Mouse (Mus musculus) heart, postnatal 10 days (tissue): ENCODE measurements around the gene Pced1b. TPM values are rescaled to one million over a fixed set of nuclear protein-coding genes. Genes with fewer than 3 reads are reported as not detected.
"Not testable (repeated sequence)": the region's sequence is repeated elsewhere in the genome, so short reads cannot be mapped to it uniquely, and the experiment has no call there.

Experiments
- DNase-seq, 2 experiments: peaks; one replicate each; pipeline ENCODE4 v3.0.0; 2021
- intact Hi-C: fragments of 180-260 bp; cut with DNase I; formaldehyde crosslinking; loops from one replicate; pipeline ENCODE4 v1.15.1; 2025
- total RNA-seq, 2 experiments: library from RNA; stranded (reverse); gene quantifications; 2 replicates each; pipeline ENCODE4 v1.2.3; 2021

Gene Pced1b
- 1 to 10 TPM; 6.2 to 7.6 TPM for total RNA-seq

DNA sequence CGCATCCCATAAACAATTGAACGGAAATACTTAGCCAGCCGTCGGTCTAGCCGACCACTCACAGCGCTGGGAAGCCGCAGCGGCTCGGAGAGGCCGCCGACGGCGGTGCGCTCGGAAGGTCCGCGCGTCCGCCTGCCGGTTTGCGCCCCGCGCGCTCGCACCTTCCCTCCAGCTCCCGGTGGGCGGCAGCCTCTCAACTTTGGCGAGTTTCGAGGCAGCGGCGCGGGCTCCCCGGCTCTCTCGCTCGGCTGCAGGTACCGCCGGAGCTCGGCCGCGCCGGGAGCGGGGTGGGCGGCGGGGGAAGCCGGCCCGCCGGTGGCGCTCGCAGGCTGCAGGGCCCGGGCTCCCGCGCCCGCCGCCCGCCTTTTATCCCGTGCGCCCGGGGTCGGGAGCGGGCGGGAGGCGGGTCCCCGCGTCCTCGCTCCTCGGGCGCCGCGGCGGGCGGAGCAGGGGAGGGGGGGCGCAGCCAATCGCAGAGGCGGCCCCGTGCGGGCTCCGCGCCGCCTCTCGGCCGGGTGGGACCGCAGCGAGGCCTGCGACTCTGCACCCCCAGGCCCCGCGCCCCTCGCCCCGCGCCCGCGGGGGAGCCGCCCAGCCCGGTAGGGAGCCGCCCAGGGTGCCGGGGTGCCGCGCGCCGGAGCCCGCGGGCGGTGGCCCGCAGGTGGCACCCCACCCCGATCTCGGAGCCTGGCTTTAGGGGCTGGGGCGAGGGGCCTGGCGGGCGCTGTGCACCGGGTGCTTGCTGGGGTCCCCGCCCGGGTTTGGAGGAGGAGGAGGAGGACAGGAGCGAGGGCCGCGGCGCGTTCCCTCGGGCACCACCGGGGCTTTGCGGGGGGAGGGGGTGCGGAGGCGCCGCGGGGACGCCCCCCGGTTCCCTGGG, at the start of gene Pced1b, which contains the start of gene Amigo2:
Gene Pced1b, plus strand, starts transcription at position 197 of the 880 bp plus-strand sequence.
Gene Amigo2, minus strand, starts transcription at position 377 of the 880 bp plus-strand sequence.
- intact Hi-C loops, result no loop called here
- peak; percentile 65 to 68 for DNase-seq

DNA sequence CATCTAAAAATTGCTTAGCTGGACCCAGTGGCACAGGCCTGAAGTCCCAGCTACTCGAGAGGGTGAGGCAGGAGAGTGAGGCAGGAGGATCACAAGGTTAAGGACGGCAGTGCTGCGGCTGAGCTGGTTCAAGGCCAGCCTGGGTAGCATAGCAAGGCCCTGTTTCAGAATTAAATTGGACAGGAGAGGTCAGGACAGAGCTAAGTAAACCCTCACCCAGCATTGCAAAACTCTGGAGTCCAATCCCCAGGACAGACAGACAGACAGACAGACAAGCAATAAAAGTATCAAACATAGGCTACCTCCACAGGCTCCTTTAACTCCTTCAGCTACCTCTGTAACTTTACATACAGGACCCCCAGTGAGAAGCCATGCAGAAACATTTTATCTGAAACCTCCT, 42.0 kb upstream of the Pced1b start:
- intact Hi-C loops, result no loop called here
- DNase-seq, result no peak

GRCm38 (mm10) chr15:97205776-97206175, 41.1 kb upstream of the Pced1b start:
- no peak for DNase-seq
- intact Hi-C loops, result no loop called here

DNA sequence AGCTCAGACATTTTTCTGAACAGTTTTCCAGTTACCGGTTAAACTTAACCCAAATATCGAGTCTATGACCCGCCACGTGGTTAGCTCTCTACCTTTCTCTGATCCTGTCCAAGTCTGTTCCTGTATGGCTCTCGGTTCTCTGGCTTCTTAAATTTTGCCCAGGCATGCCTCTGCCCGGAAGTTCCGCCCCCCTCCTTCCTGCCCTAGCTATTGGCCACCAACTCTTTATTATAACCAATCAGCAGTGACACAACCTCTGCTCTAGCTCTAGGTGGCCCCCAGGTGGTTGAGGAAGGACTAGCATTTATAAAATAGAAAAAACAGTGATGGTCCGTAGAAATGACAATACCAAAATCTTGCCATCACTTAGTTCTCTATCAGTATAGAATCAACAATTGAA, 40.4 kb upstream of the Pced1b start:
- no peak for DNase-seq
- intact Hi-C loops, result no loop called here

- intact Hi-C loops, DNase-seq: not testable (repeated sequence)
Measured at GRCm38 (mm10) chr15:97209754-97210153, 37.2 kb upstream of the Pced1b start.

GRCm38 (mm10) chr15:97212501-97213477, 34.1 kb upstream of the Pced1b start:
- intact Hi-C loops, result no loop called here

DNA sequence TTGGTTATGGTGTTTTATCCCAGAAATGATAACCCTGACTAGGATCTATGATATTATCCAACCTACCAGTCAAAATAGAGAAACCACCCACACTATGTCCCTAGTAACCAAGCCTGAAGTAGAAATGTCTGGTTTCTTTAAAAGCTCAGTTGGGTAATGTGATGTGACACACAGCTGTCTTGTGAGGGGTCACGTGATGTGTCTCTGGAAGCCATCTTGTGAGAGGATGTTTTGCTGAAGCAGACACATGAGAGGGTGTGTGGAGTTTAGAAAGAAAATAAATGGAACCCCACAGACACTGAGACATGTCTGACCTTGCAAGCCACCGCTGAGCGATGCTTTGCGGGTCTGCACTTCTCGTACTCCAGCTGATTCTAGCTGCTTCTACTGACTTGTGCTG, 30.1 kb upstream of the Pced1b start:
- DNase-seq, result no peak
- intact Hi-C loops, result no loop called here

More at GRCm38 (mm10) chr15:97212501-97213477, 34.1 kb upstream of the Pced1b start:
- no peak for DNase-seq

DNA sequence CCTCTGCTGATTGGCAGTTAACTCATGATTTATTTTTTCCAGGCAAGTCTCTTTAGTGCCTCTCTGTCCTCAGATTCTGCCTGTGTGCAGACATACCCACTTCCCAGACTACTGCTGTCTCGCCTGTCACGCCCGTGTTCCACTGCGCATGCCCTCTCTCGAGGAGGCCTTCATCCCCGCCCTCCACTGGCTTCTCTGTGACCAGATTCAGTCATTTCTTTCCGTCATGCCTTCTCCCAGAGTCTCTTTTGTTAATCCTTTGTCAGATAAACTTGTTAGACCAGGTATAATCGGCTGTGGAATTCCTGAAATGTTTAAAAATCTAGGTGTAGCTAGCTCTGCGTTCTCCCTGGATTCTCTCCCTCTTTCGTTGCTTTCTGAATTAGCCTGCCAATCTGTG, 23.5 kb upstream of the Pced1b start:
- intact Hi-C loops, result no loop called here
- DNase-seq, result no peak

- intact Hi-C loops, result no loop called here
- no peak for DNase-seq
Measured at GRCm38 (mm10) chr15:97224003-97224402, 22.9 kb upstream of the Pced1b start.

- intact Hi-C loops, result no loop called here
Measured at GRCm38 (mm10) chr15:97229494-97230077, 17.3 kb upstream of the Pced1b start.

DNA sequence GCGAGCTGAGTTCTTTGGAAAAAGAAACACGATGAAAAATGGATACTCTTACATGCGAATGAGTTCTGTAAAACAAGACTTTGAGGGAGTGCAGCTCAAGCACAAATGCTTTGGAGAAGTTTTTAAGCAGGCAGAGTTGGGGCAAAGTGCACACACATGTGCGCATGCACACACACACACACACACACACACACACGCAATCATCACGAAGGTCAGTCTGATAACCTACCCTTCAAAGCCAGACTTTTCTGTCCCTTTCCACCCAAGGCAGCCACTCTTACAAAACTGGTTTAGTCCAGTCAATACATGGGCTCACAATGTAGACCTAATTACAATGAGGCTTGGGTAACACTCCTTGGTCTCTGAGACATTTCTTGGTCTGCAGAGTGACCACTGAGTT, 12.8 kb upstream of the Pced1b start:
- DNase-seq, result no peak
- intact Hi-C loops, result loop anchor here (2.0 kb wide), 1 partner anchor 39 kb away; no protein-coding TSS in a partner anchor

More at GRCm38 (mm10) chr15:97229494-97230077, 17.3 kb upstream of the Pced1b start:
- DNase-seq, result no peak

GRCm38 (mm10) chr15:97235183-97235582, 11.7 kb upstream of the Pced1b start:
- intact Hi-C loops, result loop anchor here (2.0 to 5.0 kb wide), 4 partner anchors 40 to 427 kb away; no protein-coding TSS in a partner anchor

DNA sequence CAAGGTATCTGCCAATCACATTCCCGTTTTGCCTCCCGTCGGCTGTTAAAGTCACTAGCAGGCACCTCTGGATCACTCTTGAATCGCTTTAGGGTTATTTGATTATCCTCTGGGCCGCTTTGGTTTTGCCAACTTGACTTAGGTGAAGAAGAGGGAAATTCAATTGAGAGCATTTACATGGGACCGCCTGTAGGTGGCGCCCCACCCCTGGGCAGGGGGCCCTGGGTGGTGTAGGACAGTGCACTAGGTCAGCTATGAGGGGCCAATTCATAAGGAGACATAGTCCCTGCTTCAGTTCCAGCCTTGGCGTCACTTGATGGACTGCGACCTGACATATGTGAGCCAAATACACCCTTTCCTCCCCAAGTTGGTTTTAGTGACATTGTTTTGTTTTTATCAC, 10.0 kb upstream of the Pced1b start:
- peak; percentile 24 to 58 for DNase-seq
- intact Hi-C loops, result loop anchor here (5.0 kb wide), 3 partner anchors 345 to 425 kb away; no protein-coding TSS in a partner anchor

More at GRCm38 (mm10) chr15:97235183-97235582, 11.7 kb upstream of the Pced1b start:
- peak; percentile 70 to 84 for DNase-seq

DNA sequence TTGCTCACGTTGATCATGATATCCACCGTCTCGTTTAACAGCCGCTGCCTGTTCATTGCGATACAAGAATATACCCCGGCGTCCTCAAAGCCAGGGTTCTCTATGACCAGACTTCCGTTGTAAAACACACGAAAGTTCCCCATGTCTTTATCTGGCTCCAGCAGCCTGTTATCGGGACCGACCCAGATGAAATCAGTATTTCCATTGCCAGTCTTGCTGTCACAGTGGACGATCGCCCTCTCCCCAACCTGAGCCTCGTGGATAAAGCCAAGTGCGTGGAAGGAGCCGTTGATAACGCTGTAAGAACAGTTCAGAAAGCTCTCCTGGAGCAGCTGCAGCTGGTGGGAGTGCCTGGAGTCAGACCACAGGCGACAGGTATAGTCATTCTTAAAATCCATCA, 1.5 kb upstream of the Pced1b start:
- intact Hi-C loops, result no loop called here
- no peak for DNase-seq

GRCm38 (mm10) chr15:97246256-97246655, 651 bp upstream of the Pced1b start:
- DNase-seq, result peak in 1 of 2 experiments; percentile 21
- intact Hi-C loops, result no loop called here

- intact Hi-C loops, result no loop called here
- DNase-seq, result peak; percentile 52 to 58
Measured at GRCm38 (mm10) chr15:97247791-97248161, 869 bp downstream of the Pced1b start.

DNA sequence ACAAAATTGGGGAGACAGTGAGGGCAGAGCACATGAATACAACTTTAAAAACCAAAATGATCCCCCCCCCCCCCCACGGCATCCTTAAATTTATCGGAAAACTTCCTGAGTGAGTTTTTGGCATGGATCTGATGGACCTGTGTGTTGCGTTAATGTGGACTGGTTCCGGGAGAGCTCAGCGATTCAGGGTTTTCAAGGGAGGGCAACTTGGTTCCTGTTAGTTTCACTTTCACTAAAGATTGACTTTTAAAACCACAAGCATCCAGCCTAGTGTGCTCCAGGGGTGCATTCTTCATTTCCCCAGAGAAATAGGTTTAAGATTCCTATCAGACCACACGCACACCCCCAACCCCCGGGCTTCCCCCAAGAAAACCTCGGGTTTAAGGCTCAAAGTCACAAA, 1.4 kb downstream of the Pced1b start:
- peak in 1 of 2 experiments; percentile 35 for DNase-seq
- intact Hi-C loops, result no loop called here

DNA sequence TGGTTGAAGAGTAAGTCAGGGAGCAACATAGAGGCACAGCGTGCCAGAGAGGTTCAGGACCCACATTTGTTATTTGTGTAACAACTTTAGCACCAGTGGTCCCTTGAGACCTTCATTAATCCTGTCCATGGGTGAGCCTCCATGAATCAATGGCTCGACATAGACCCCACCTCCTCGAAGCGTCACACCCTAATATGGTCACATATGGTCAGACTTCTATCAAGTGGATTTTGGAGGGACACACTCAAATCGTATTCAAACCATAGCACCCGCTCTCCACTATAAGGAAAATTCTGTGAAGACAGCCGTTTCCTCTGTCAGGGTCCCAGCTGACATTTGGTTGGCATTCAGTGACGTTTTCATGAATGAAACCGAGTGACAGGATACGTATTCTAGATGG, 2.4 kb downstream of the Pced1b start:
- intact Hi-C loops, result no loop called here

DNA sequence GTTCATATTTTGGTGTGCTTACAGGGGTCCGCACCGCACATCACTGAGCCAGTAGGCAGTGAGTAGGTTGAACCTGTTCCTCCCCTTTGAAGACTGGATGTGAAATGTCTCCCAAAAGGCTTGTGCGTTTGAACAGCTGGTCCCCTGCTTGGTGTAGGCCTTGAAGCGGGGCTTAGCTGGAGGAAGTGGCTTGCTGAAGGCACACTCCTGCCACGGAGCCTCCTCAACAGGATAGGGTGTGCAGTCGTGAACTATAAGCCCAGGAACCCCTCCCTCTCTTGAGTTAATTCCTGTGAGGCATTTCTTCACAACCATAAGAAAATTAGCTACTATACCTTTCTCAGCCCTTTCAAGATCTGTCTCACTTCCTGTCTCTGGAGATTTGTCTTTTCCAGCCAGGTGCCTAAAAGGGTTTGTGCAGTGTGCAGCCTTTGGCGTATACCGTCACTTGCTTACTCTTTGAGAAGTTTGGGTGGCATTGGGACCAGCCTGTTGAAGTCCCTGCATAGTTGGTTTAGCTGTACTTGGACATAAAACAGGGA, 5.7 kb downstream of the Pced1b start:
- DNase-seq, result no peak
- intact Hi-C loops, result no loop called here

More for the DNA sequence above, 2.4 kb downstream of the Pced1b start:
- no peak for DNase-seq

- intact Hi-C loops, result no loop called here
- DNase-seq, result no peak
Measured at GRCm38 (mm10) chr15:97254375-97254774, 7.5 kb downstream of the Pced1b start.
